Mouse (Mus musculus) spleen, embryonic (tissue): ENCODE results near the gene Gm20816.
"Not testable (repeated sequence)": the region's sequence is repeated elsewhere in the genome, so short reads cannot be mapped to it uniquely, and the experiment has no call there.

Source experiments
- CTCF ChIA-PET: fragments of 350-600 bp; sonication (Branson Sonifier 250); formaldehyde crosslinking; loops from one replicate; lab custom pipeline; 2022; lab: Charles Lee

Gm20816 gene

GRCm38 (mm10) chrY:68537655-68538054, at the start of gene Gm20816:
Gm20816 (plus strand) TSS chrY:68537955.
- CTCF ChIA-PET: not testable (repeated sequence)
